Mouse (Mus musculus): ENCODE measurements around the gene Tmem80. TPM values are rescaled to one million over a fixed set of nuclear protein-coding genes. Genes with fewer than 3 reads are reported as not detected.

The Tmem80 gene
- polyA plus RNA-seq (2012; rRNA removed), result 66.7 and 68.3 TPM in 2 replicates

- Histone ChIP-seq H3K4me3 (replicated peaks; ENCODE audit: insufficient read depth, low read depth, low read length) (peak within 1 kb of the TSS; percentile 92), H3K27me3 (ENCODE audit: control insufficient read depth, insufficient read depth, low read length) (no peaks in the 10 kb centered on the region), H3K4me1 (ENCODE audit: control insufficient read depth, insufficient read depth, low read length) (peaks cover 18% of the 10 kb centered on the region), H3K27ac (ENCODE audit: insufficient read depth, low read length) (peak within 1 kb of the TSS; percentile 99)
- TF ChIP-seq CTCF (IDR thresholded peaks at IDR 0.05; ENCODE audit: borderline replicate concordance, insufficient read depth, low read depth, low read length) (no peak), POLR2A (IDR thresholded peaks at IDR 0.05; ENCODE audit: borderline replicate concordance, insufficient read depth, low read length) (peak; percentile 74)
- DNase-seq, result peak; percentile 99 to 100
- WGBS, result under 1% methylated on average over 102 of the region's 105 CpGs
Measured at GRCm38 (mm10) chr7:141327469-141328372, at the start of gene Tmem80, which contains the start of gene Deaf1. Tmem80 (plus strand) TSS chr7:141327739. Deaf1 (minus strand) TSS chr7:141327690.

DNA sequence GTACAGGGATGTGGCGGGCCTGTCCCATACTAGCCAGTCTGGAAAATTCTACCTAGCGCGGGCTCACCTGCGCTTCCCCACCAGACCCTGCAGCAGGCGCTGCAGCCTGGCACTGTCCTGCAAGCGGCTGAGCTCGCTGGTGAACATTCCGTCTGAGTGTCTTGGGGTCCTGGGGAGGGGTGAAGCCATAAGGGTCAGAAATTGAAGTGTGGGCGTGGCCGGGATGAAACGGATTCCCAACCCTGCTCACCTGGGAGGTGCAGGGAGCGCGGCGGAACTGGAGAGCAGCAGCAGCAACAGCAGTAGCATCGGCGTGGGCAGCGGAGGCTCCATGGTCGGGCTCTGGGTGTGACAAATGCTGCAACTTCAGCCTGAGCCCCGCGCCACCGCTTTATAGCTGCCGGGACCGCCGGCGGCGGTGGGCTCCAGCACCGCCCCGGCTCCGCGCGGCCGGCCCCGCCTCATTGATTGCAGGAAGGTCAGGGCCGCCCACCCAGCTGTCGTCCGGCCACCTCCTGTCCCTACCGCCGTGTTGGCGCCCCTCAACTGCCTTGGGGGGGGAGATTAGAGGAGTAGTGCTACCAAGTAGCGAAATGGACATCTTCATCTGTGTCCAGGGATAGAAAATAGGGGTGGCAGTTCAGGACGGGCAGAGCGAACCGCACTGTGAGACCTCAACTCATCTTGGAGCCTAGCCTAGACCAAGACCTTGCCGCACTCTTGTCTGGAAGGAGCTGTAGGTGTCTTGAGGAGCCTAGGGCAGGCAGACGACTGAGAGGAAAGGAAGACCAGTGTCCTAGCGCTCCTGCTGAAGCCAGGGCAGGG, 48.6 kb upstream of the Tmem80 start, which contains the start of gene Sct:
Gene Sct (minus strand): TSS at position 368 of the 825 bp plus-strand sequence.
- Histone ChIP-seq H3K4me1 (ENCODE audit: control insufficient read depth, insufficient read depth, low read length) (peaks cover 14% of the 10 kb centered on the region; the same call in 1 of the 2 replicates), H3K27me3 (ENCODE audit: control insufficient read depth, insufficient read depth, low read length) (no peaks in the 10 kb centered on the region), H3K27ac (ENCODE audit: insufficient read depth, low read length) (no peak within 1 kb of the TSS), H3K4me3 (replicated peaks; ENCODE audit: insufficient read depth, low read depth, low read length) (peak within 1 kb of the TSS; percentile 57)
- WGBS, result 6% methylated on average over 44 of the region's 46 CpGs
- TF ChIP-seq POLR2A (IDR thresholded peaks at IDR 0.05; ENCODE audit: borderline replicate concordance, insufficient read depth, low read length) (no peak), CTCF (IDR thresholded peaks at IDR 0.05; ENCODE audit: borderline replicate concordance, insufficient read depth, low read depth, low read length) (peak; percentile 70)
- DNase-seq, result peak; percentile 68 to 70

GRCm38 (mm10) chr7:141281442-141281841, 46.1 kb upstream of the Tmem80 start:
- Histone ChIP-seq H3K4me3 (replicated peaks; ENCODE audit: insufficient read depth, low read depth, low read length) (no peak overlapping the region), H3K27ac (ENCODE audit: insufficient read depth, low read length) (no peak overlapping the region), H3K27me3 (ENCODE audit: control insufficient read depth, insufficient read depth, low read length) (no peaks in the 10 kb centered on the region), H3K4me1 (ENCODE audit: control insufficient read depth, insufficient read depth, low read length) (peaks cover 10% of the 10 kb centered on the region; the same call in 1 of the 2 replicates)
- no peak for DNase-seq
- 71% methylated on average over 6 of the region's 6 CpGs for WGBS
- TF ChIP-seq CTCF (IDR thresholded peaks at IDR 0.05; ENCODE audit: borderline replicate concordance, insufficient read depth, low read depth, low read length) (no peak), POLR2A (IDR thresholded peaks at IDR 0.05; ENCODE audit: borderline replicate concordance, insufficient read depth, low read length) (no peak)

DNA sequence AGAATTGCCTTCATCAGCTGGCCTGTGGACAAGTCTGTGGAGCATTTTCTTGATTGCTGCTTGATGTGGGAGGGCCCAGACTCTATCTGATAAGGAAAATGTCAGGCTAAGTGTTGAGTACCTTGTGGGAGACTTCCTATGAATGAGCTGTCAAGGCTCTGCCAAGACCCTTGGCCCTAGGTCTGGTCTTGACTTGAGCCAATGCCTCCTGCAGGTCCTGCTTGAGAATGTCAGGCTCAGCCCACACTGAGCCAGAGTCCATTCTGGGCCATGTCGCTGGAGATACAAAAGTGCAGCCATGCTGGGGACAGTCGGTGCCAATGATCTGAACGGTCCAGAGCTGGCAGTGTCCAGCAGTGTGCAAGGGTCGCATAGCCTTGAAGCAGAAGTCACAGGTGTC, 44.8 kb upstream of the Tmem80 start:
- 18% methylated on average over 4 of the region's 4 CpGs for WGBS
- DNase-seq, result no peak
- Histone ChIP-seq H3K27ac (ENCODE audit: insufficient read depth, low read length) (no peak overlapping the region), H3K4me1 (ENCODE audit: control insufficient read depth, insufficient read depth, low read length) (0 out of 2 replicates have a peak, but pooled peaks cover 3% of the 10 kb centered on the region), H3K27me3 (ENCODE audit: control insufficient read depth, insufficient read depth, low read length) (no peaks in the 10 kb centered on the region), H3K4me3 (replicated peaks; ENCODE audit: insufficient read depth, low read depth, low read length) (no peak overlapping the region)
- TF ChIP-seq POLR2A (IDR thresholded peaks at IDR 0.05; ENCODE audit: borderline replicate concordance, insufficient read depth, low read length) (no peak), CTCF (IDR thresholded peaks at IDR 0.05; ENCODE audit: borderline replicate concordance, insufficient read depth, low read depth, low read length) (no peak)

DNA sequence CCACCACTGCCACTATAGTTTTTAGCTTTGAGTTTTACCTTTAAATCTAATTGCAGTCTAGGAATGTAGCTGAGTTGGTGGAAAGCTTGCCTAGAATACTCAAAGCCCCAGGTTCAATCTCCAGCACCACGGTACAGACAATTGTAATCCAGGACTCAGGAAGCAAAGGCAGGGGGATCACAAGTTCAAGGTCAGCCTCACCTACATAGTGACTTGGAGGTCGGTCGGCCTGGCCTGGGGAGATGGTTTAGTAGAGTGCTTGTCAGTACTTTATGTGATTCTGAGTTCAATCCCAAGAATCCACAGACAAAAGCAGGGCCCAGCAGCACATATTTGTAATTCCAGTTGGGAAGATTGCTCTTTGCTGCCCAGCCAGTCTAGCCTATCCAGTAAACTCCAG, 39.5 kb upstream of the Tmem80 start:
- Histone ChIP-seq H3K4me1 (ENCODE audit: control insufficient read depth, insufficient read depth, low read length) (no peaks in the 10 kb centered on the region), H3K27me3 (ENCODE audit: control insufficient read depth, insufficient read depth, low read length) (no peaks in the 10 kb centered on the region), H3K27ac (ENCODE audit: insufficient read depth, low read length) (no peak overlapping the region), H3K4me3 (replicated peaks; ENCODE audit: insufficient read depth, low read depth, low read length) (no peak overlapping the region)
- TF ChIP-seq POLR2A (IDR thresholded peaks at IDR 0.05; ENCODE audit: borderline replicate concordance, insufficient read depth, low read length) (no peak), CTCF (IDR thresholded peaks at IDR 0.05; ENCODE audit: borderline replicate concordance, insufficient read depth, low read depth, low read length) (no peak)
- WGBS, result 91% methylated on average over 3 of the region's 3 CpGs
- DNase-seq, result no peak

GRCm38 (mm10) chr7:141291921-141292582, 35.5 kb upstream of the Tmem80 start, which contains the start of gene Drd4:
Drd4 (plus strand) TSS chr7:141292006.
- H3K27me3 ChIP-seq (ENCODE audit: control insufficient read depth, insufficient read depth, low read length), result no peaks in the 10 kb centered on the region; the same call in 1 of the 2 replicates
- 8% methylated on average over 46 of the region's 46 CpGs for WGBS

More at GRCm38 (mm10) chr7:141291921-141292582, 35.5 kb upstream of the Tmem80 start, which contains the start of gene Drd4:
- Histone ChIP-seq H3K27ac (ENCODE audit: insufficient read depth, low read length) (no peak within 1 kb of the TSS), H3K4me3 (replicated peaks; ENCODE audit: insufficient read depth, low read depth, low read length) (no peak within 1 kb of the TSS), H3K4me1 (ENCODE audit: control insufficient read depth, insufficient read depth, low read length) (no peaks in the 10 kb centered on the region)
- no peak for TF ChIP-seq CTCF (IDR thresholded peaks at IDR 0.05; ENCODE audit: borderline replicate concordance, insufficient read depth, low read depth, low read length)
- no peak for TF ChIP-seq POLR2A (IDR thresholded peaks at IDR 0.05; ENCODE audit: borderline replicate concordance, insufficient read depth, low read length)
- DNase-seq, result no peak

Data from cerebellum, adult 2 months (tissue).